Mouse (Mus musculus) olfactory bulb, adult 2 months (tissue): ENCODE results near the gene Tom1. TPM values are rescaled to one million over a fixed set of nuclear protein-coding genes. Genes with fewer than 3 reads are reported as not detected.

Experiments used
- H3K27ac ChIP-seq: fragments of 200-500 bp; 2 replicates; pipeline ENCODE4 v1.5.1; 2012; ENCODE audit warnings: low read depth, low read length; ENCODE audit not compliant: insufficient read depth
- H3K4me1 ChIP-seq: fragments of 200-500 bp; 2 replicates; pipeline ENCODE4 v1.6.1; 2012; ENCODE audit warnings: low read length; ENCODE audit not compliant: control insufficient read depth, insufficient read depth
- H3K4me3 ChIP-seq: fragments of 200-500 bp; 2 replicates; pipeline ENCODE4 v1.5.1; 2012; ENCODE audit warnings: mild to moderate bottlenecking, low read depth, low read length, moderate library complexity; ENCODE audit not compliant: insufficient read depth
- CTCF ChIP-seq: fragments of 200-500 bp; IDR thresholded peaks from 2 replicates; pipeline ENCODE4 v1.5.1; 2012; ENCODE audit warnings: low read depth, mild to moderate bottlenecking, low read length, moderate library complexity; ENCODE audit not compliant: insufficient read depth
- POLR2A ChIP-seq: fragments of 200-500 bp; IDR thresholded peaks from 2 replicates; pipeline ENCODE4 v1.6.1; 2012; ENCODE audit warnings: mild to moderate bottlenecking, low read depth, low read length, moderate library complexity; ENCODE audit not compliant: insufficient read depth
- WGBS: fragments of 180-500 bp; shearing (Covaris S2); methylation state at CpG from one replicate; pipeline ENCODE4 v1.1.7; 2018; 5-methylcytosine and 5-hydroxymethylcytosine counted together
- polyA plus RNA-seq: library from polyadenylated mRNA; stranded (reverse); fragments of >200 nt; gene quantifications from 2 replicates; pipeline ENCODE4 v1.2.4, GENCODE M21; 2012; ENCODE audit warnings: low replicate concordance; ENCODE audit not compliant: missing spikeins, insufficient read depth, insufficient read length

Gene Tom1
- polyA plus RNA-seq, 1 experiment: 280 TPM

GRCm38 (mm10) chr8:75102956-75103355, 69.5 kb downstream of the Tom1 start:
- no peak for TF ChIP-seq POLR2A
- TF ChIP-seq CTCF: no peak
- H3K4me1 ChIP-seq: no peaks in the 10 kb centered on the region
- WGBS: 94% methylated on average over 4 of the region's 4 CpGs
- H3K4me3 ChIP-seq: no peak overlapping the region
- no peak overlapping the region for H3K27ac ChIP-seq

GRCm38 (mm10) chr8:75103376-75103878, 69.9 kb downstream of the Tom1 start:
- Histone ChIP-seq H3K4me1 (no peaks in the 10 kb centered on the region), H3K4me3 (no peak overlapping the region), H3K27ac (no peak overlapping the region)
- WGBS: 57% methylated on average over 8 of the region's 8 CpGs
- no peak for TF ChIP-seq CTCF
- no peak for TF ChIP-seq POLR2A

- peak overlapping the region; percentile 64 for H3K27ac ChIP-seq
- 1% methylated on average over 9 of the region's 9 CpGs for WGBS
- peak overlapping the region; percentile 63 for H3K4me3 ChIP-seq
- peaks cover 8% of the 10 kb centered on the region for H3K4me1 ChIP-seq
- peak; percentile 63; the same call in 1 of the 2 replicates for TF ChIP-seq CTCF
- TF ChIP-seq POLR2A: no peak
These were observed 75.2 kb downstream of the Tom1 start for GRCm38 (mm10) chr8:75108527-75109235.

- WGBS: under 1% methylated on average over 59 of the region's 59 CpGs
- H3K27ac ChIP-seq: peak within 1 kb of the TSS; percentile 64
These were observed 75.9 kb downstream of the Tom1 start, which contains the start of gene Mcm5 for GRCm38 (mm10) chr8:75109236-75109967. Gene Mcm5, plus strand, starts transcription at chr8:75109569.

GRCm38 (mm10) chr8:75110093-75110492, 76.6 kb downstream of the Tom1 start:
- 15% methylated on average over 13 of the region's 13 CpGs for WGBS
- TF ChIP-seq CTCF (no peak), POLR2A (no peak)
- H3K4me1 ChIP-seq: peaks cover 8% of the 10 kb centered on the region
- H3K4me3 ChIP-seq: peak overlapping the region; percentile 70
- H3K27ac ChIP-seq: no peak overlapping the region

More at GRCm38 (mm10) chr8:75109236-75109967, 75.9 kb downstream of the Tom1 start, which contains the start of gene Mcm5:
- TF ChIP-seq CTCF: no peak
- TF ChIP-seq POLR2A: no peak
- peak within 1 kb of the TSS; percentile 70 for H3K4me3 ChIP-seq
- peaks cover 8% of the 10 kb centered on the region for H3K4me1 ChIP-seq

- WGBS: 89% methylated on average over 1 of the region's 1 CpGs
These were observed 85.0 kb downstream of the Tom1 start for GRCm38 (mm10) chr8:75118505-75118904.

GRCm38 (mm10) chr8:75119287-75119686, 85.8 kb downstream of the Tom1 start:
- no peak for TF ChIP-seq CTCF
- TF ChIP-seq POLR2A: no peak
- H3K27ac ChIP-seq: no peak overlapping the region
- no peak overlapping the region for H3K4me3 ChIP-seq
- H3K4me1 ChIP-seq: no peaks in the 10 kb centered on the region
- WGBS: 96% methylated on average over 2 of the region's 2 CpGs

More at GRCm38 (mm10) chr8:75118505-75118904, 85.0 kb downstream of the Tom1 start:
- TF ChIP-seq CTCF: no peak
- no peak for TF ChIP-seq POLR2A
- no peak overlapping the region for H3K27ac ChIP-seq
- H3K4me1 ChIP-seq: no peaks in the 10 kb centered on the region
- H3K4me3 ChIP-seq: no peak overlapping the region

Other genes with a start within 250 kb of the Tom1 start
- not detected in 2 replicates for gene Isx, start 160.5 kb upstream of the Tom1 start, polyA plus RNA-seq
- not detected in 2 replicates for gene Hmgxb4, start 40.3 kb upstream of the Tom1 start, polyA plus RNA-seq
- gene Hmox1, start 59.9 kb downstream of the Tom1 start, polyA plus RNA-seq: not detected in 2 replicates
- gene Mcm5, start 75.9 kb downstream of the Tom1 start, polyA plus RNA-seq: not detected in 2 replicates
- not detected in 2 replicates for gene Rasd2, start 180.2 kb downstream of the Tom1 start, polyA plus RNA-seq